Mouse (Mus musculus): Measurements from ENCODE around the gene E130308A19Rik.

E130308A19Rik gene

DNA sequence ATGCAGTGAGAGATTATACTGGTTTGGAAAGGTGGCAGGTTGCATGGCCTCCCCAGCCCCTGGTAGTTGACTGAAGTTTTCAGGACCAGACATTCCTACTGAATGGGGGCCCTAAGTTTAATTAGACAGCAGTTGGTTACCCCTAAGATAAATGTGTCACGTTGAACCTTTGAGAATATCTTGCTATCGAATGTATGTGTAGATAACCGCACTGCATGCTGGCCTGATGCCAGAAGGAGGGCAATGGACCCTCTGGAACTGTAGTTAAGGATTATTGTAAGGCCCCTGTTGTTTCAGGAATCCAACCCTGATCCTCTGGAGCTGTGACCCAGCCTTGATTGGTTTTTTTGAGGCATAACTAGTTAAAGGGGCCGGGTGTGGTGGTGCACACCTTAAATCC is 58.3 kb downstream of the E130308A19Rik start:
- DNase-seq, result no peak

DNA sequence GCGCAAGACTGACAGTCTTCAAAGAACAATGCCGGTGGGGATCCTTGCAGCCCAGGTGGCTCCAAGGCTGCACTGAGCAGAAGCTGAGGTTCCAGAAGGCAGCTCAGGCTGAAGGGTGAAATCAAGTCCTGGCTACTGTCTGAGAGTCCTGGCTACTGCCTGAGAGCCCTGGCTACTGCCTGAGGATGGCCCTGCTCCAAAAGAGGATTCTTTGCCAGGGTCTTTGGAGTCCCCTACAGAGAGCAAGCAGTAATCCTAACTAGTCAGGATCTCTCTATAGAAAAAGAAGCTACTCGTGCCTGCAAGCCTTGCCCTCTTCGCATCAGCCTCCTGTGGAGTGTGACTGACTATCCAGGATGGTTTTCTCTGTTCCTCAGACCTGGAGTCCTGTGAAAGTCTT is 60.7 kb downstream of the E130308A19Rik start:
- no peak for DNase-seq

DNA sequence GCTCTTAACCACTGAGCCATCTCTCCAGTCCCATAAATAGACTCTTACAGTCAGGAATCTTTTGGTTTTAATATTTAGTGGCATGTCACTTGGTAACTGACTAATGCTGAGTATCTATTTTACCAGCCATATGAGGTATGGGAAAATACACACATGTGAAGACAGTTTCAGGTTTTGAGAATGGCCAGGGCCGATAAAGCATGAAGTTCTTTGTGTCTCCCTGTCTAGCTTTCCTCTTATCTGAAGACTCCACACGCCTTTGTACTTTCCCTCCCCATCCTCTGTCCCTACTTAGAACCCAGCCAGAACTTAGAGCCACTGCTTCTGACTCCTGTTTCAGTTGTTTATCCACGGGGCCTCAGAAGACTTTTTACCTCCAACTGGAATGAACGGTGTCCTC is 63.0 kb downstream of the E130308A19Rik start:
- no peak for DNase-seq

DNA sequence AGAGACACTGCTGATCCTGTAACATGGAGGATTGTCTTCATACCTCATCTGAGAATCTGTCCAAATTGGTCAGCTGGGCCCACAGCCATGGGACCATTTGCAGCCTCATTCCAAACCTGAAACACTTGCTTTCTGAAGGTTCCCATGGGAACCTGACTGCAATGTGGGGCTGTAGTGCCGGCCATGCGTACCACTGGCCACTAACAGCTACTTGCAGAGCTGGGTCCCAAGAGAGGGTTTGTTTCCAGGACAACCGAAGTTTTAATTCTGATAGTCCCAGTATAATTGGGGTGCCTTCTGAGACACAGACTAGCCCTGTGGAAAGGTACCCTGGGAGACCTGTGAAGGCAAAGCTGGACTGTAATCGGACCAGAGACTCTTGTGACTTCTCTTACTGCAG is 64.1 kb downstream of the E130308A19Rik start:
- DNase-seq, result no peak

DNA sequence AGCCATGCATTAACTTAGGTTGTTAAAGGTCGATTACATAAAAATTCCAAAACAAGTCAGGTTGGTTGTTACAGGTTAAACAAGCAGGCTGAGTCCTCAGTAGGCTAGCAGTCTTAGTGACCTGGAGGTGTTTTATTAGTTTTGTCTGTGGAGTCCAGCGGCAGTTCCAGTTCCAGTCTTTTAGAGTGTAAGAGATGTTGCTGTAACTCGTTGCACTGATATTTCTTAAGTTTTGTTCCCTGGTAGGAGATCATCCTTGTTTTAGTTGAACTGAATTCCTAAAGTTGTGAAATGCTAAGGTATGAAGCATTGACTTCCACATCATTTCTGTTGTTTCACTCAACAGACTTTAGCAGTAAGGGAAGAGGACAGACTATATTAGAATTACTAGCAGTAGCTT is 70.8 kb downstream of the E130308A19Rik start:
- DNase-seq, result no peak

DNA sequence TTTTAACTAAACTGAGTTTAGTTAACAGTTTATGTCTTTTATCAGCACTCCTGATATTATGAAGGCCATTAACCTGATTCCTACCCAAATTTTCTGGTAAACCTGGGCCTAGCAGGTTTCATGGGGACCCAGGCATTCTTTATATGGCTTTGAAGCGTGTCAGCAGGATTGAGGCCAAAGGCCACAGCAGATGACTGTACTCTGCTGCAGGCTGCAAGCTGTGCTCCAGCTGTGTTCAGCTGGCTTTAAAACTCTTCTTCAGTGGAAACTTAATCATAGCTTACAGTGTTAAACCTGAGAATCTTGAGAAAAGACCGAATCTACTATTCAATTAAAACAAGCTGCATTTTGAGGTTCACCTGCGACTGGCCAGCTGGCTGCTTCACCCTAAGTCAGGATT is 71.9 kb downstream of the E130308A19Rik start:
- DNase-seq, result no peak

DNA sequence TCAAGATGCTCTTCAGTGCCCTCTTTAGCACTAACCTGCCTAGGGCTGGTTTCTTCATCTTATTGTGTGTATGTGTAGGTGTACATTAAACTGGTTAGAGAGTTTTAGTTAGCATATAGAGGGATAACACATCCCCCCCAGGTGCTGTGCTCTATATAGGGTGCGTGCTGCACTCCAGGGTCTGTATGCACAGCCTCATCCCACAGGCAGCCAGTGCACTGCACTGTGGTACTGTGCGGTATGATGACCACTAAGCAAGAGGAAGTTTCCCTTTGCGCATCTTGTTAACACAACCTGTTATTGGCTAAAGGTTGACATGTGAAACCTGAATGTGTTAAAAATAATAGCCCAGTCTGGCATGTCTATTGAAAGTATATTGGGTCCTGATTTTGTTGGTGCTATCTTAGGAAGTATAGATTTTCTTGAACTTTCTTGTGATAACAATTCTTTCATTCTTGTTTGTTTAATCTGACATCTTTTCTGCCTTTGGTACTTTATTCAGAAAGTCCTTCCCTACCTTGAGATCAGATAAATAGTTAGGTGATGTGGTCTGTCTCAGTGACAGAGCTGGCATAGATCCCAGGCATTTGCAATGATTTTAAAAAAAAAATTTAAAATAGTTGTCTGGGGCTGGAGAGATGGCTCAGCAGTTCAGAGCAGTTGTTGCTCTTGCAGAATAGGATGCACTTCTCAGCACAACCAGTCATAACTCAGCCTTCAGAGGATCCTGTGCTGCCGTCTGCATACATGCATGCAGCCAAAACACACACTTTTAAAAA is 73.2 kb downstream of the E130308A19Rik start:
- DNase-seq, result no peak

DNA sequence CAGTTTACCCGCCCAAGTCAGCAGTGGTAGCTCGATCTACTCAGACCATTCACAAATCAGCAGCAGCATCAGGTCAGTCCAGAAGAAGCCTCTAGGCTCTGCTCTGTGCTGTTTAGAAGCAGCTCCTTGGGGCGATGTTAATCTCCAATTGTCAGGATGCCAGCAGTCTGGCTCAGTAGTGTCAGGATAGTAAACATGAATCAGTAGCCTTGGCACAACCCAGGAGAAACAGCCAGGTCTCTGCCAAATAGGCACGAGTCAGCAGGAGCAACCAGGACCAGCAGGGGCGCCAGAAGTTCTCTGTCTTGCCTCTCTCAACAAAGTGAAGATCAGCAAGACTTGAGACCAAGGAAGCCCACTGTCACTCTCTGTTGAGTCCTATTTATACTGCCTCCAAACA is 83.3 kb downstream of the E130308A19Rik start:
- no peak for DNase-seq

DNA sequence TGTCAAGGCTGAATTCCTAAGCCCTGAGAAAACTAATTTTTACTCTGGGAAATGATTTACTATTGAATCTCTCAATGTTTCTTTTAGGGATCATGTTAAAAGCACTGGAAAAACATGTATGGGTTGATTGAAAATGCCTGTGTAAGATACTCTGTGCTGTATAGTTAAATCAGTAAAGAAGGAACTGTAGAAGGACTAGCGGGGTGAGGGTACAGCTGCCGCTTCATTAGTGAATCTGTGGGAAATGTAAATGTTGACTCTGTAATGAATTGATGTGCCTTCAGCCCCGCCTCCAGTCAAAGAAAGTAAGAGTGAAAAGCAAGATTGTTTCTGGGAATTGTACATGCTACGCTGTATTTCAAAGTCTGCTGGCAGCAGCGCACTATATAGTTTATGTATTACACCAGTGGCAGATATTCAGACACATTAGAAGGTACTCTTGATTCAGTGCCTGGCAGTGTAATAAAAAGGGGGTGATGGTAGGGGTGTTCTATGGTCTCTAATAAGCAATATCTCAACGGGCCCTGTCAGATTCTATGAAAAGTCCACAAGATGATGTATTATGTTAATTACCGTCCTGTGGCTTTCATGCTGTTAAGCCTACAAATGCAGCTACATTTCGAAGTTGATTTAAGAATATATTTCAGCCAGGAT is 84.9 kb downstream of the E130308A19Rik start:
- DNase-seq, result no peak

DNA sequence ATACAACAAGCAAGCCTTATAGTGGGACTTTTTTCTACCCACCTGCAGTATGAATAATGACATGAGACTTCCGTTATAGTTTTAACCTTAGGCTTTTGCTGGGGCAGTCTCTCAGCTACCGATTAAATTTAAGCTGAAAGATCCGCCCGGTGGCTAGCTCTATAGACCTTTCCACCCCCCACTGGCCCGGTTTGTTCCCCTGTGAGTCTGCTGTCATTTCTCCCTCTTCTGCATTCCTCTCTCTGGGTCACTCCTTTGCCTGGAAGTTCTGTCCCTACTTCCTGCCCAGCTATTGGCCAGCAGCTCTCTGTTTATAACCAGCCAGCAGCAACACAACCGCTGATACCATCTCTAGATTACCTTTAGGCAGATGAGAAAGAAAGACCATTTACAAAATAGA is 86.4 kb downstream of the E130308A19Rik start:
- no peak for DNase-seq

DNA sequence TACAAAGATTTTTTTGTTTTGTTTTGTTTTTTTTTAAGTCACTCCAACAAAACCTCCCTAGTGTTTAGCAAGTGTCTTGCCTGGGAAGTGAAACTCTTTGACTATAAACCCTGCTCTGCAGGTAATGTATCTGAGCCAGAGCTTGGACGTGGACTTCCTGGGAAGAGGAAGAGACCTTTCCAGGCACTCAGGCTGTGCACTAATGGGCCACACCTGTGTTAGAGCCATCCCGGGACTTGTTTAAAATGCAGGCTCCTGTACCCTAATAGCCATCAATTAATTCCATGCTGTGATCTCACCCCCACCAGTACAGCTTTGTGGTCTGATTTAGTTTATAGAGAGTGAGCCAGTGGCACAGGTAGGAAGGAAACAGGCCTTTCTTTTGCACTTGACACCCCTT is 86.9 kb downstream of the E130308A19Rik start:
- no peak for DNase-seq

DNA sequence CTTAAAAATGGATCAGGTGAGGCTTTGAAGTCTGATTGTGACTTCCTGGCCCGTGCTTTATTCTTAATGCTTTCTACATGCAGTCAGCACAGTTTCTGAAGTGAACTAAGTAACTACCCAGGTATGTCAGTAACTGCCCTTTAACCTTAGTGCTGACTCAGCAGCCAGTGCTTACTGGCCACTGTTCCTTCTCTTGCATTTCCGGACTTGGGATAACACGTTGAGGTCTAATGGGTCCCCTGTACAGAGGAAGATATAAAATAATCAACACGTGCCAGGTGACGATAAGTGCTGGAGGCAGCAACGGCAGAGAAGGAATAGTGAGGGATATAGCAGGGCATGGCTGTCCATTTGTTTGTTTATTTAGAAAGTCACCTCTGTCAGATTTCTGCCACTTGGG is 88.5 kb downstream of the E130308A19Rik start:
- no peak for DNase-seq

DNA sequence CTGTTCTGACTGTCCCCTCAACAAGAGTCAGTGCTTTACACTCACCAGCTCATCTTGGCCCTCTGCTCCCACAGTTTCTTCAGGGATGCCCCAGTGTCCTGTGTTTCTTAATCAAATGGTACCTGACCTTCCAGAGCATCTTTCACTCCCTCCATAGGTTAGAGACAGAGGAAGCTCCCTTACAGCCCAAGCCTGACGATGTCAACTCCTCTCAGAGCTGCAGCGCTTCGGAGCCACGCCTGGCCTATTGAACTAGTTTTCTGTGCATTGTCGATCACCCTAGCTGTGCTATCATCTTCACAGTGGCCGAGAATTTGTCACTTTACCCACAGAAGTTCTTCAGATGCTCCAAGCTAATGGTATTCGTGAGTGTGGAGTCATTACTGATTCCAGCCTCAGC is 88.9 kb downstream of the E130308A19Rik start:
- DNase-seq, result no peak

DNA sequence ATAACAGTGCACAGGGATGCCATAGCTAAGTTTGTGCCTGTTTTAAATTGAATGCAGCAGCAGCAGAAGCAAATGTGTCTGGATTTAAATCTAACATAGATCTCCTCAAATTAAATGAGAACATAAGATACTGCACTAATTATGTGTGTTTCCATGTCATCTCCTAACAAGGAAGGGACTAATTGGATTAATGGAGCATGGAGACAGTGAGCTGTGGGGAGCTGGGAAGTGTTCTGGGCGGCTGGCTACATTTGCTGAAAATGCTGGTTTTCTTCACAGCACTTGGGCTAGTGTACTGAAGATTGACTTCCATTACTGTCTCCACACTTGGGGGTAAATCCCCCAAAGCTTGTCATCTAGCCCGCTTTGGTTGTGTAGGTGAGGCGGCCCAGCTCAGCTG is 89.5 kb downstream of the E130308A19Rik start:
- DNase-seq, result no peak

DNA sequence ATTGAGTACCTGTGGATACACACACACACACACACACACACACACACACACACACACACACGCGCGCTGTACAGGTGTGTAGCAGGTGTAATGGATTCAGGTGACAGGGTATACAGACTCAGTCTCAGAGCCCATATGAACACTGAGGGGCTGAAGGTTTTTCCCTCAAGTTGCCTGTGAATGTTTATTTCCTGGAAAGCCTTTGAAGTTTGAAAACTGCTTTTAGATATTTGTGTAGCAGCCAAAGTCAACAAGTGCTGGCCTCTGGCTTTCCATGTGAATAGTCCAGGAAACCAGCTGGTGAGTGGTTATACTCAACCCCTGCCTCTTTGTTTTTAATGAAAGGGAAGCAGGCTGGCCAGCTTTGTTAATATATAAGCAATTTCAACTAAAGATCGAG is 91.3 kb downstream of the E130308A19Rik start:
- no peak for DNase-seq

DNA sequence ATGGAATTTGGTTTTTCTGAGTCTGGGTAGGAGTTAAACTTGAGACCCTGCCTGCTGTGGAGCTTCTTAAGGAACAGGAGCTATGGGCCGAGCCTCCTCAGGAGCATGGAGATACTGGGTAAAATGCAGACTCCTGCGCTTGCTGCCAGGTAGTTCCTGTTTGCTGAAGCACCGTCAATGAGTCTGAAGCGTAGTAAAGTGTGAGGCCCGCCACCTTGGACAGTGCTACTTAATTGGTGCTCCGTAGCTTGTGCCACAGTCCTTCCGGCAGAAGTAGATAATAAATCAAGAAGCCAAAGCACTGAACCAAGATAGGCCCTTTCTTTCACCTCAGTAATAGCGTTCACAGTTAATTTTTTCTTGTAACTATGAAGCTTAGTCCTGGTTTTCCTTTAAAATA is 92.5 kb downstream of the E130308A19Rik start:
- no peak for DNase-seq

DNA sequence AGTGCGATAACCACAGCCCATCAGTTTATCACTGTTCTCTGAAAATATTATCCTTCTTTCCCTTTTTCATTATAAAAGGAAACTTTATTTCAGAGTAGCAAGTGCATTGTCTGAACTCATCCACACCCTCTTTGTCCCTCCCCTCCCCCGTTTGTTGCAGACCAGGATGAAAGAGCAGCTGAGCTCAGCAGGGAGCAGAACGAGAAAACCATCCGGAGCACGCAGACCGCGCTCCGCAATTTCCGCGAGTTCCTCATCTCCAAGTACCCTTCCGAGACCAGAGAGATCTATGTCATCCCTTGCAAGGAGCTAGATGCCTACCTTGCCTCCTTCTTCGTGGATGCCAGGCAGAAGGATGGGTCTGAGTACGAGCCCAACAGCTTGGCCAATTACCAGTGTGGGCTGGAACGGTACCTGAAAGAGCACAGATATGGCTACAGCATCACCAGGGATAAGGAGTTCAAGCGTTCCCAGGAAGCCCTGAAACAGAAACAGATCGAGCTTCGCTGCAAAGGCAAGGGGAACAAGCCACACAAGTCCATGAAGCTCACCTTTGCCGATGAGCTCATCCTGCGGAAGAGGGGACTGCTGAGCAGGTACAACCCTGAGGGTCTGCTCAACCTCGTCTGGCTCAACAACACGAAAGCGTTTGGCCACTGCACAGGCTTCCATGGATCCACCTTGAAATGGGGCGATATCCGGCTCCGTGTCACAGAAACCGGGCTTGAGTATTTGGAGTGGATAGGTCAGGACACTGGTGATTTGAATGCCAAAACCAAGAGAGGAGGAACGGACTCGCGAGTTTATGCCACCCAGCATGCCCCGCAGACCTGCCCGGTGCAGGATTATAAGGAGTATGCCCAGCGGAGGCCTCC is 93.7 kb downstream of the E130308A19Rik start:
- no peak for DNase-seq

DNA sequence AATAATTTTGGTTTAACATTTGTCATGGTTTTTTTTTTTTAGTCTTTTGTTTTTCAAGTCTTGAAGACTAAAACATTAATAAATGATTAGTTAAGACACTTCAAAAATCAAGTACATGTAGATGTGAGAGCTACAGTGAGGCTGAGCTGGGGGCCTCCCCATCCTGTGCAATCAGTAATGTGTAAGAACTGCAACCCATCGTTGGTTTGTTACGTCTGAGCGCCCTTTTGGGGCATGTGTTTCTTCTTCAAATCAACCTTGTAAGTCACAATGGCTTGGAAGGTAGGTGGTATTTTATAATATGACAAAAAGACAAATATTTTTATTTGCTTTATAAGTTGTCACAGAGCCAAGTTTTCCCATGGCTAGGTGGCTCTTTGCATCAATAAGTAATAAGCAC is 95.8 kb downstream of the E130308A19Rik start:
- no peak for DNase-seq

DNA sequence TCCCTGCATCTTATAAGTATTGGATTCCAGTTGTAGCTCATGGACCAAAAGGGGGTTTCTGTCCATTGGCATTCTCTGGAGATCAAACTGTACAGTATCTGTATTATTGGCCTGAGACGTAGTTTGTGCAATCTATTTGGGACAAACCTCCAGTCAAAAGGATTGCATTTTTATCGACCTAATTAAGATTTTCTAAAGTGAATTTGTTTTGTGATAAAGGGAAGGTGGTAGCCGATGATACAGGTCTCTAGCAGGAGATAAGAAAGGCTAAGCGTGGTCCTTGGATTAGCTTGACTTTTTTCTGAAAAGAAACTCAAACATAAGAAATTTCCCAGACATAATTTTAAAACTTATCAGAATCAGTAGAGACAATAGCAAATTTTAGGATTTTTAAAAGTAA is 99.6 kb downstream of the E130308A19Rik start:
- DNase-seq, result no peak

DNA sequence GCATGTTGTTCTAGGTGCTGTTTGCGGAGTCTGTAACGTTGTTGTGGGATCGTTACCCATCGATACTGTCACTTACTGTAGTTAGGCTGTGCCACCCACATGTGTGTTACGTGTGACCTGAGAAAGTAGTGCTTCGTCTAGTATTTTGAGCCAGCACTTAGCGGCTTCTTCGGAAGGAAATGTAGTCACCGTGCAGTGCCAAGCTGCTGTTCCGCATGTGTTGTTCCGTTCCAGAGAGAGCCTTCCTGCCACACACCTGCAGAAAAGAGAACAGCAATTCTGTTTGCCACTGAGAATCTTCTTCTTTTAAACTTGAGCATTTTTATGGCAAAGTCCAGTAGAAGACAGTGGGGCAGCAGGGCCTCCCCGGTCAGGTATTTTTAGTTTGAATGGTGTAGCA is 100.5 kb downstream of the E130308A19Rik start:
- DNase-seq, result no peak

DNA sequence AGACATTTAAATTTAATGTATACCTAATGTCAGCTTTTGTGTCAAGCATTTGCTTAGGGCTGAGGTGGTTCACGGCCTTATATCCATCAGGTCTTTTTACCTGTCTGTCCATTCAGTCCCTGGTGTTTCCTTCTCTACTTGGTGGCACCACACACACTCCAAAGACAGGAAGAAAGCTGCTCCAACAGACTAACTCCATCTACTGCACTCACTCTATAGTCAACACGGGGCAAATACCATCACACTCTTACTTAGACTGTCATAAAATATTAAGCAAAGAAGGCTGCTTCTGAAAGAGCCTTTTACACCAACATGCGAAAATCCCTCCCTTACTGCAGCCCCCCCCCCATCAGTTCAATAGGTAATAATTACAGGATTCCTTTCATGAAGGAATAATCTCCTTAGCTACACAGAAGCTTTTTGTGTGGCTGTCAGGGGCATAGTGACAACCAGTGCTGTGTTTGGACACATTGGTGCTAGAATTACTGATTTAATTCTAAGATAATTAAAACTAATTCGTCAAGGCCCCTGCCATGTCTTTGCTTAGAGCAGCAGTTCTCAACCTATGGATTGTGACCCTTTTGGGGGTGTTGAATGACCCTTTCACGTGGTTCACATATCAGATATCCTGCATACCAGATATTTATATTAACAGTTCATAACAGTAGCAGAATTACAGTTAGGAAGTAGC is 101.3 kb downstream of the E130308A19Rik start:
- DNase-seq, result no peak

DNA sequence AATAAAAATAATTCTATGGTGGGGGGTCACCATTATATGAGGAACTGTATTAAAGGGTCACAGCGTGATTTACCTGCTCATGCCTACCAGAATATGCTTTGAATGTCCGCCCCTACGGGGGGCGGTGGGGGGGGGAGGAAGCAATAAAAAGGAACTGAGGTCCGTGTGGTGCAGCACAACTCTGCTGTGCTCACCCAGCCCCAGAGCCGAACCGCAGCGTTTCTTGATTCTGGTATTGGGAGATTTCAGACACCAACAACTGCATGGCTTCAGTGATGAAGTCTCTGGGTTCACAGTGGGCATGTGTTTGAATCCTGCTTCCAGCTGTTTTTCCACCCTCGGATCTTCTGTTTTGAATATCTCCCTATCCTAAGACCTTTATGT is 101.9 kb downstream of the E130308A19Rik start:
- DNase-seq, result no peak

DNA sequence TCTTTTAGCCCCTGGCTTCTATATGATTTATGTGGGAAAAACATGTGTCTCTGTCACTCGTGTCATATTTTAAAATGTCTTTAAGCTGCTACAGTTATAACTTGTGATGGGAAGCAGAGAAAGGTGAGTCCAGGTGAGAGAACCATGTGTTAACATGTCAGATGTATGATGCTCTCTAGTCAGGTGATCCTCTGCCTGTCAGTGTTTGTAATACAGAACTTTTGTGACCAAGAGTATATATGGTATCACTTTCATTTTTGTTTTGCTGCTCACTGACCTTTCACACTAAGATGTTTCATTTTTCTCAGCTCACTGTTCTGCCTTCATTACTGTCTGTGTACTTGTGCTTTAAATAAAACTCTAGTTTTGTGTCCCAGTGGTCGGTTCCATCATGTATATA is 102.8 kb downstream of the E130308A19Rik start:
- no peak for DNase-seq
